16 mouse cellular contexts compared by ENCODE assay signal in the genomic region with DNA sequence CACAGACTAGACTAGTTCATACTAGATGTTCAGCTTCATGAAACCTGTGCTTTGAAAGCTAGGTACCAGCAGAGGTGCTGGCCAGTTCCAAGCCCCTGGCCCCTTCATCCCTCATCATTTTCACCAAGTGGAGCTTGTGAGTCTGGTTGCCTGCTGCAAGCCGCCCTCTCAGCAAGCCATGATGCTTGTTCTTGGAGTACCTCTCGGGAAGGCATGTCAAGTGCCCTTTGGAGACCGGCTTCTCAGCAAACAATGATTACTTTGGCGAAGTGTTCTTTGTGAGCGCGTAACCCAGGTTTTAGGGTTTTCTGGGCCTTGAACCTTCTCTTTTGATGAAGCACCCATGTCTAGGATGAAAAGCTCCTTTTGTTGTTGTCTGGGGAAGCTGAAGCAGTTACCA.
A peak's percentile ranks its signal among the peaks of the same experiment; 100 is the strongest.
DNase-seq lines count a peak whose midpoint lies in the region; ATAC-seq and TF ChIP-seq lines count a peak whose summit lies in the region.
"Had no signal": no experiment of that assay in that cellular context is flagged by ENCODE, and none has a peak within 500 bp of the region (broad histone marks: within the 10 kb centered on the region; RNA-seq: fewer than 3 reads in every experiment).

No protein-coding gene starts in this region.

- H3K4me1 ChIP-seq in lung, adult 2 months (ENCODE audit: control insufficient read depth, insufficient read depth, low read length): no peaks in the 10 kb centered on the region
- no peaks in the 10 kb centered on the region for H3K4me1 ChIP-seq in lung, postnatal 0 days (ENCODE audit: insufficient read depth, low read depth, low read length)
- H3K4me1 ChIP-seq in midbrain, embryonic 10.5 days: peaks cover 67% of the 10 kb centered on the region

- no peak overlapping the region for H3K9ac ChIP-seq in lung, postnatal 0 days (replicated peaks; ENCODE audit: low read depth)
- H3K9ac ChIP-seq: embryonic facial prominence, embryonic 12.5 days; forebrain, embryonic 12.5 days had no signal

- TF ChIP-seq EP300 in lung, postnatal 0 days (IDR thresholded peaks at IDR 0.05): no peak

- no peak overlapping the region for H3K4me3 ChIP-seq in lung, adult 2 months (replicated peaks; ENCODE audit: extremely low read depth, low read depth, low read length)
- no peak overlapping the region for H3K4me3 ChIP-seq in lung, postnatal 0 days (ENCODE audit: low read depth, low read length)
- H3K4me3 ChIP-seq in gastrocnemius, adult 2 months: no peak overlapping the region
- no peak overlapping the region for H3K4me3 ChIP-seq in midbrain, embryonic 10.5 days
- H3K4me3 ChIP-seq: embryonic facial prominence, embryonic 10.5 days; embryonic facial prominence, embryonic 12.5 days; forebrain, embryonic 12.5 days had no signal

- no peak overlapping the region for H3K4me2 ChIP-seq in lung, postnatal 0 days (replicated peaks; ENCODE audit: low read depth, low read length)
- H3K4me2 ChIP-seq: embryonic facial prominence, embryonic 12.5 days; forebrain, embryonic 12.5 days had no signal

- peaks cover 37% of the 10 kb centered on the region for H3K27me3 ChIP-seq in lung, postnatal 0 days (replicated peaks; ENCODE audit: insufficient read depth, low read length)
- peaks cover 48% of the 10 kb centered on the region for H3K27me3 ChIP-seq in midbrain, embryonic 10.5 days (ENCODE audit: low read depth, poor library complexity, severe bottlenecking)
- H3K27me3 ChIP-seq: embryonic facial prominence, embryonic 12.5 days had no signal

- TF ChIP-seq POLR2A in lung, adult 2 months (IDR thresholded peaks at IDR 0.05; ENCODE audit: borderline replicate concordance, extremely low read depth, low read depth, low read length): no peak

- no peak for TF ChIP-seq CTCF in lung, adult 2 months (IDR thresholded peaks at IDR 0.05; ENCODE audit: insufficient read depth, low read length)
- no peak for TF ChIP-seq CTCF in lung, postnatal 0 days (IDR thresholded peaks at IDR 0.05)
- no peak for TF ChIP-seq CTCF in gastrocnemius, adult 2 months (IDR thresholded peaks at IDR 0.05)

- 0 out of 2 replicates have a peak, but pooled peaks have one; percentile 31 for ATAC-seq in lung, postnatal 0 days
- ATAC-seq: forebrain, embryonic 14.5 days; forebrain, embryonic 16.5 days had no signal

- intact Hi-C loops in gastrocnemius, adult 2 months (cut with DNase I): loop anchor here (5.0 kb wide), 1 partner anchor 64 kb away; a partner anchor contains a TSS

- no peaks in the 10 kb centered on the region for H3K9me3 ChIP-seq in lung, postnatal 0 days (ENCODE audit: low read length)
- no peaks in the 10 kb centered on the region for H3K9me3 ChIP-seq in midbrain, embryonic 10.5 days (replicated peaks)
- H3K9me3 ChIP-seq: embryonic facial prominence, embryonic 10.5 days; embryonic facial prominence, embryonic 12.5 days; forebrain, embryonic 12.5 days had no signal

- H3K36me3 ChIP-seq in lung, postnatal 0 days (ENCODE audit: insufficient read depth, low read length): no peaks in the 10 kb centered on the region
- H3K36me3 ChIP-seq in midbrain, embryonic 10.5 days: no peaks in the 10 kb centered on the region
- H3K36me3 ChIP-seq: embryonic facial prominence, embryonic 10.5 days; embryonic facial prominence, embryonic 12.5 days; forebrain, embryonic 12.5 days had no signal

- WGBS in lung, adult 2 months: 76% methylated on average over 6 of the region's 6 CpGs
- WGBS in lung, postnatal 0 days: 57% methylated on average over 6 of the region's 6 CpGs
- 87% methylated on average over 6 of the region's 6 CpGs for whole genome bisulfite sequencing in midbrain, embryonic 10.5 days

- no peak overlapping the region for H3K27ac ChIP-seq in lung, postnatal 0 days (ENCODE audit: low read length)
- no peak overlapping the region for H3K27ac ChIP-seq in gastrocnemius, adult 2 months
- no peak overlapping the region for H3K27ac ChIP-seq in midbrain, embryonic 10.5 days (replicated peaks)
- H3K27ac ChIP-seq: embryonic facial prominence, embryonic 10.5 days; embryonic facial prominence, embryonic 12.5 days; forebrain, embryonic 12.5 days had no signal

- peak; percentile 40 for DNase-seq in lung, adult 2 months
- DNase-seq in lung, postnatal 0 days (ENCODE audit: low spot score): peak; percentile 80
- DNase-seq in lung, postnatal 14 days: peak; percentile 21
- DNase-seq in lung, postnatal 36 days: peak; percentile 63
- DNase-seq in gastrocnemius, adult 2 months: no peak
- DNase-seq in natural killer cell, adult 2 months (ENCODE audit: low spot score in 2 of 2): no peak
- DNase-seq in liver: no peak
- no peak for DNase-seq in midbrain, embryonic 10.5 days (ENCODE audit: low spot score)
- DNase-seq: adrenal gland, adult 2 months; cerebellum, adult 11 months; cerebellum, adult 9-10 months had no signal

Comparison
In these comparisons a context has a peak if more than half of its experiments do, and no peak if none do; other contexts are left out.
1. DNase-seq: peak in lung, adult 2 months (single experiment), lung, postnatal 0 days (single experiment), lung, postnatal 14 days (single experiment) and lung, postnatal 36 days (single experiment); none in gastrocnemius, adult 2 months (single experiment), natural killer cell, adult 2 months (0 of 2), liver (single experiment) and midbrain, embryonic 10.5 days (single experiment).